Mouse (Mus musculus) G1E (cell line): ENCODE measurements around the gene Ppip5k1.

Experiments
- CTCF ChIP-seq: IDR thresholded peaks from 2 replicates; pipeline ENCODE4 v1.5.1; 2012; ENCODE audit warnings: low read depth, low read length, inconsistent platforms, mixed read lengths
- GATA1 ChIP-seq: IDR thresholded peaks from 2 replicates; pipeline ENCODE4 v1.6.1; 2012; ENCODE audit warnings: borderline replicate concordance, low read length, inconsistent platforms, mixed read lengths
- GATA2 ChIP-seq: IDR thresholded peaks from 2 replicates; pipeline ENCODE4 v1.6.1; 2012; ENCODE audit warnings: low read depth, low read length, inconsistent platforms, borderline replicate concordance
- POLR2AphosphoS5 ChIP-seq: IDR thresholded peaks from 2 replicates; pipeline ENCODE4 v1.6.1; 2012; ENCODE audit warnings: low read depth, low read length, inconsistent platforms; ENCODE audit not compliant: insufficient replicate concordance
- TAL1 ChIP-seq: conservative IDR thresholded peaks from 2 replicates; pipeline ENCODE4 v1.6.1; 2012; ENCODE audit warnings: low read depth, low read length, inconsistent platforms, mixed read lengths

DNA sequence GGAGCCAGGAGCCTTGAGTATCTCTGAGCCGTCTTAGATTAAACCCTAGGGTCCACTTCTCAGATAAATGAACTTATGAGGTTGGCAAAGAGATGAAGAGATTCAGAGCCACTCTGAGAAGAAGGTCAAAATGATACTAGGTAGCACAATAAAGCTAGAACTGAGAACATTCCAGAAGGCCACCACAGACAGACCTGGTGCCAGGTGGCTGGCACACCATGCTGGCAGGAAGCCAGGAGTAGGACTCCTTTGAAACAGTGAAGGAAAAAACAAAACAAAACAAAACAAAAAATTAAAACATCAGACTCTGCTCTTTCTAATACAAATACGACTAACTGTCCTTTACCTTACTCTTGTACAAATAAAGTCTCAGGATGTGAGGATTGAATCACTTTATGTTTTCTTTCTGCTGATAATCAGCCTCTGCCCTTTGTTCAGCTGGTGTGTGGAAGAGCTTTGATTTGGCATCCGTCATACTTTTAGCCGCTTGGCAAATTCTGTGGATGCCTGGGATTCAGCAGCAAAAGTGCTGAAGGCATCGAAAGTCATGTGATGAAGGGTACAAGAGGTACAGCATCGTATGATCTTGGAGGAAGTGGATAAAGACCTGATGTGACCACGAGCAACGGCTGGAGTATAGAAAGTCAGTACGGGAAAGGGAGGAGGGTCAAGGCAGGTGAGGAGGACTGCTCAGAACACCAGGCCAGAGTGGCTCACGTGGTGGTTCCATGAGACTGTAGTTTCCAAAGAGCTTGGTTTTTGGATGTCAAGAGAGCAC is 31.3 kb downstream of the Ppip5k1 start:
- no peak for TF ChIP-seq CTCF
- TF ChIP-seq TAL1, result no peak
- TF ChIP-seq GATA2, result no peak
- no peak for TF ChIP-seq POLR2AphosphoS5
- no peak for TF ChIP-seq GATA1
